Mouse (Mus musculus) liver, postnatal 0 days (tissue): ENCODE measurements around the gene Kbtbd13.

Experiments
- CTCF ChIP-seq: sonication (generic); IDR thresholded peaks from 2 replicates; pipeline ENCODE4 v1.5.1; 2016; ENCODE audit warnings: antibody characterized with exemption, low read depth
- EP300 ChIP-seq: IDR thresholded peaks from 2 replicates; pipeline ENCODE4 v1.6.1; 2016; ENCODE audit warnings: antibody characterized with exemption, low read depth, mild to moderate bottlenecking

GRCm38 (mm10) chr9:65417738-65418137, 26.3 kb upstream of the Kbtbd13 start:
- no peak for TF ChIP-seq EP300
- no peak for TF ChIP-seq CTCF
